Mouse (Mus musculus) cerebellum, adult 9-11 months (tissue): Measurements from ENCODE around the gene Gm20388.

Source experiments
- DNase-seq: peaks from one replicate; pipeline ENCODE4 v3.0.0; 2022

The Gm20388 gene

DNA sequence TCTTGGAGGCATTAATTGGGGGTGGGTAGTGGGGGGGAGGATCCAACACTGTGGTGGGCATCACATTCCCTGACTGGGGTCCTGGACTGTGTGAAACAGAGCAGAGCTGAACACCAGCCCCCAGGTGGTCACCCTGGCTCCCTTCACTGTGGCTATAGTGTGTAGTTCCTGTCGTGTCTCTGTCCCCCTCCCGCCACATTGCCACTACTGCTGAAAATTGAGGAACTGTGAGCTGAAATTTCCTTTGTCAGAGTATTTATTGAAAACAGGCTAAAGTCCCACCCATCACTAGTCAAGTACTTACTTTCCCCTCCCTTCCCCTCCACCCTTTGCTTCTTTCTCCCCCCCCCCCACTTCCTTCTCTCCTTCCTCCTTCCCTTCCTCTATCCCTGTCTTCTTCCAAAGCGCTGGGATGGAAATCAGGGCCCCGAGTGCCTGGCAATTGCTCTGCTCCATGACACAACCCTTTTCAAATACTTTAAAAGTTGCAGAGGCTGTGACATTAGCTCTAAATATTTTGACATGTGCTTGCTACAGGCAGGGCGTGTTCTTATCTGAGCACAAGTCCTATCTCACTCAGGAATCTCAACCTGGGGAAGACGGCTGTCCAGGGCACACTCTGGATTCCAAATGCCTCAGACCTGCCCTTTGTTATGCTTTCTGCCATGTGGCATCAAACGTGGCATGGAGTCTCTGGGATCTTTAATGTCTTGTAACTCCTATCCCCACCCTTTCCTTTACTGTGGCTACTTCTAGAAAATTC lies 1200.7 kb downstream of the Gm20388 start:
- DNase-seq: no peak

DNA sequence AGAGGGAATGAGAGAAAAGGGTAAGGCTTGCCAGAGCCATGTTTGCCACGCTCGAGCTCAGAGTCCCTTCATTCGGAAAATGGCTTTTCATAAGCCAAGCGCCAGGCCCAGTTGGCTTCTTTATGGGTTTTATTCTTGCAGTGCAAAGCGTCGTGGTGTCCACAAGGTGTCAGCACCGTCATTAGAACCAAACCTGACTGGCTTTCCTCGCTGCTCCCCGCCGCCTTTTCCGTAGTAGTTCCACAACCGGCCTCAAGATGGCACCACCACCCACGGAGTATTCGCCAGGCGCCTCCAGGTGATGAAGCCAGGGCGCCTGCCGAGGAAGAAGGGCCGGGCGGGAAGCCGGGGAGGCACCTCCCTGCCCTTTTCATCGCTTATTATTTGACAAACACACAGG lies 1202.6 kb downstream of the Gm20388 start:
- DNase-seq: peak; percentile 93

DNA sequence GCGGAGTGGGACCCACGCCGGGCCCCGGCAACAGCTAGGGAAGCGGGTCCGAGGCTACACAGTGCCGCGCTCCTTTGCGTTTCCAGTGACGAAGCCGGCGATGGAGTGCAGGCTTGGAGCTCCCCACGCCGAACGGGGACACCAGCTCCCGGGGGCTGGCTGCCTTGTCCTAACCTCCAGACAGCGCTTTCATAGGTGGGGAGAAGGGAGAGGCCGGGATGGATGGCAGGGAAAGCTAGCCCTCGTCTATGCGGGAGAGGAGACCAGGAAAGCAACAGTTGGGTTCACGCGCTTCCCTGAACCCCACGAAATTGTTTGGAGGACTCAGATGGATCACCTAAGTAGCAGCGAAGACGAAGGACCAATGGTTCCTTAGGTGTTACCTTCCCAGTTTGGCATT lies 1204.5 kb downstream of the Gm20388 start:
- DNase-seq: no peak

DNA sequence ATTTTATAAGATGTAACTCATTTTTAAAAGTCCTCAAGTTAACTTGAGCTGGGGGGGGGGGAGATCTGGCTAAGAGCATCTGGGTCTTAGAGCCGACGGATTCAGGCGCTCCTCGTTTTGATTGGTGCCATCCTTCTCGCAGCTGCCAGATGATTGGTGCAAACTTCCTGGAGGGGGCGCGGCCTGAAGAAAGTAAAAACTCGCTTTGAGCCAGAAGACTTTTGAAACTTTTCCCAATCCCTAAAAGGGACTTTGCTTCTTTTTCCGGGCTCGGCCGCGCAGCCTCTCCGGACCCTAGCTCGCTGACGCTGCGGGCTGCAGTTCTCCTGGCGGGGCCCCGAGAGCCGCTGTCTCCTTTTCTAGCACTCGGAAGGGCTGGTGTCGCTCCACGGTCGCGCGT lies 1205.3 kb downstream of the Gm20388 start, which contains the start of gene Foxc2:
Gene Foxc2 (plus strand): TSS at position 224 of the 400 bp plus-strand sequence.
- no peak for DNase-seq

DNA sequence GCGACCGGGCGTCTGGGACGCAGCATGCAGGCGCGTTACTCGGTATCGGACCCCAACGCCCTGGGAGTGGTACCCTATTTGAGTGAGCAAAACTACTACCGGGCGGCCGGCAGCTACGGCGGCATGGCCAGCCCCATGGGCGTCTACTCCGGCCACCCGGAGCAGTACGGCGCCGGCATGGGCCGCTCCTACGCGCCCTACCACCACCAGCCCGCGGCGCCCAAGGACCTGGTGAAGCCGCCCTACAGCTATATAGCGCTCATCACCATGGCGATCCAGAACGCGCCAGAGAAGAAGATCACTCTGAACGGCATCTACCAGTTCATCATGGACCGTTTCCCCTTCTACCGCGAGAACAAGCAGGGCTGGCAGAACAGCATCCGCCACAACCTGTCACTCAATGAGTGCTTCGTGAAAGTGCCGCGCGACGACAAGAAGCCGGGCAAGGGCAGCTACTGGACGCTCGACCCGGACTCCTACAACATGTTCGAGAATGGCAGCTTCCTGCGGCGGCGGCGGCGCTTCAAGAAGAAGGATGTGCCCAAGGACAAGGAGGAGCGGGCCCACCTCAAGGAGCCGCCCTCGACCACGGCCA lies 1206.0 kb downstream of the Gm20388 start:
- no peak for DNase-seq

DNA sequence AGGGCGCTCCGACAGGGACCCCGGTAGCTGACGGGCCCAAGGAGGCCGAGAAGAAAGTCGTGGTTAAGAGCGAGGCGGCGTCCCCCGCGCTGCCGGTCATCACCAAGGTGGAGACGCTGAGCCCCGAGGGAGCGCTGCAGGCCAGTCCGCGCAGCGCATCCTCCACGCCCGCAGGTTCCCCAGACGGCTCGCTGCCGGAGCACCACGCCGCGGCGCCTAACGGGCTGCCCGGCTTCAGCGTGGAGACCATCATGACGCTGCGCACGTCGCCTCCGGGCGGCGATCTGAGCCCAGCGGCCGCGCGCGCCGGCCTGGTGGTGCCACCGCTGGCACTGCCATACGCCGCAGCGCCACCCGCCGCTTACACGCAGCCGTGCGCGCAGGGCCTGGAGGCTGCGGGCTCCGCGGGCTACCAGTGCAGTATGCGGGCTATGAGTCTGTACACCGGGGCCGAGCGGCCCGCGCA lies 1206.6 kb downstream of the Gm20388 start:
- no peak for DNase-seq

DNA sequence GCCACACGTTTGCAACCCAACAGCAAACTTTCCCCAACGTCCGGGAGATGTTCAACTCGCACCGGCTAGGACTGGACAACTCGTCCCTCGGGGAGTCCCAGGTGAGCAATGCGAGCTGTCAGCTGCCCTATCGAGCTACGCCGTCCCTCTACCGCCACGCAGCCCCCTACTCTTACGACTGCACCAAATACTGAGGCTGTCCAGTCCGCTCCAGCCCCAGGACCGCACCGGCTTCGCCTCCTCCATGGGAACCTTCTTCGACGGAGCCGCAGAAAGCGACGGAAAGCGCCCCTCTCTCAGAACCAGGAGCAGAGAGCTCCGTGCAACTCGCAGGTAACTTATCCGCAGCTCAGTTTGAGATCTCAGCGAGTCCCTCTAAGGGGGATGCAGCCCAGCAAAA lies 1207.3 kb downstream of the Gm20388 start:
- DNase-seq: no peak

DNA sequence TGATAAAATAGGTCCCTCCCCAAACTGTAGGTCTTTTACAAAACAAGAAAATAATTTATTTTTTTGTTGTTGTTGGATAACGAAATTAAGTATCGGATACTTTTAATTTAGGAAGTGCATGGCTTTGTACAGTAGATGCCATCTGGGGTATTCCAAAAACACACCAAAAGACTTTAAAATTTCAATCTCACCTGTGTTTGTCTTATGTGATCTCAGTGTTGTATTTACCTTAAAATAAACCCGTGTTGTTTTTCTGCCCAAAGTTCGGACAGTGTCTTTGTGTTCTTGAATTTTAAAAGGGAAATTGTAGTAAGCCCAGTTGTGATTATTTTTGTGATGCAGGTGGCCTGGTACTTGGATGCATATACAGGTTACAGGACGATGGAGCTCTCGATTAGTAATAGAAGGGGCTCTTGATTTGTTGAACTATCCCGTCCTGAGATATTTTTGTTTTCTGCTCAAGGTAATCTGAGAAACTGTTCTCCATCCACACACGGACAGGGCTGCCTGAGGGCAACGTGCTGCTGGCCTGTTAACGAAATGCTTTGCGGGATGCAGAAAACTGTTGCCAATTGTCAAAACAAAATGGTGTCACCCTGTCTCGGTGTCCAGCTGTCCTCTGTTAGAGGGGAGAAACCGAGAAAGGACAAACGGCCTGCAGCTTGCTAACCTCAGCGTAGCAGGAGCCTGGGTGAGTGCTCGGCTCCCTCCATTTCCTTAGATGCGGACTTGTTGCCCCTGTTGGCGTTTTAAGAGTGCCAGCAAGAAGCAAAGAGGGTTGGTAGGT lies 1208.2 kb downstream of the Gm20388 start:
- no peak for DNase-seq

DNA sequence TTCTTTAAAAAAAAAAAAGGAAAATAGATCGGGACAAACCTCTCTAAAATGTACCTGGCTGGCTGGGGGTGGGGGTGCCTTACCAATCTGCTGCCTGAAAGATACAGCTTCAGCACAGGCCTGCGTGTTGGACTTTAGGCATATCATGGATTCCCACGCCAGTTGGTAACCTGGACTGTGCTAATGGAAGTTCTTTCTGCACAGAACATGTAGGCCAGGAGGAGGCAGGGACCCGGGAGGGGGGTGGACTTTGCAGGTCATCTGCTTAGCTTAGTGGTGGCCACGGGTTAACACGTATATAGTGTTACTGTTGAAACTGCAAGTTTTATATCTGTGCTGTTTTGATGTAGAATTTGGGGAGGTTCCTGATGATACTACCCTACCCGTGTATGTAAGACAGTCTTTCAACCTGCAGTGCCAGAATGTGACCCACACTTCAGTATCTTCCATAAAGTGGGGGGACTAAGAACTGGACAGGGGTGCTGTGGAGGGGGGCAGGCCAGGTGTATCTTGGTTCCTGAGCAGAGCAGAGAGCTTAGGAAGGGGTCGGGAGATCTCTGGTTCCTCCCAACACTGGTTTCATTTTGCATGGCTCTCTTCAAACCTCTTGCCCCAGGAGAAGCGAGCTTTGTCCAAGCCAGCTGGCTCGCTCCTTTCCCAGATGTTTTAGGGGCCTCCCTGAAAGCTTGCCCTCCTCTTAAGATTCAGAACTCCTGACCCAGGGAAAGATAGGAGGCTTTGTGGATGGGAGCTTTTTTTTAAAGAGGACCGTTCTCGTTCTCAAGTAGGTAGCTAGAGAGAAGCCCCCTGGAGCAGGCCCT lies 1209.2 kb downstream of the Gm20388 start:
- DNase-seq: no peak

DNA sequence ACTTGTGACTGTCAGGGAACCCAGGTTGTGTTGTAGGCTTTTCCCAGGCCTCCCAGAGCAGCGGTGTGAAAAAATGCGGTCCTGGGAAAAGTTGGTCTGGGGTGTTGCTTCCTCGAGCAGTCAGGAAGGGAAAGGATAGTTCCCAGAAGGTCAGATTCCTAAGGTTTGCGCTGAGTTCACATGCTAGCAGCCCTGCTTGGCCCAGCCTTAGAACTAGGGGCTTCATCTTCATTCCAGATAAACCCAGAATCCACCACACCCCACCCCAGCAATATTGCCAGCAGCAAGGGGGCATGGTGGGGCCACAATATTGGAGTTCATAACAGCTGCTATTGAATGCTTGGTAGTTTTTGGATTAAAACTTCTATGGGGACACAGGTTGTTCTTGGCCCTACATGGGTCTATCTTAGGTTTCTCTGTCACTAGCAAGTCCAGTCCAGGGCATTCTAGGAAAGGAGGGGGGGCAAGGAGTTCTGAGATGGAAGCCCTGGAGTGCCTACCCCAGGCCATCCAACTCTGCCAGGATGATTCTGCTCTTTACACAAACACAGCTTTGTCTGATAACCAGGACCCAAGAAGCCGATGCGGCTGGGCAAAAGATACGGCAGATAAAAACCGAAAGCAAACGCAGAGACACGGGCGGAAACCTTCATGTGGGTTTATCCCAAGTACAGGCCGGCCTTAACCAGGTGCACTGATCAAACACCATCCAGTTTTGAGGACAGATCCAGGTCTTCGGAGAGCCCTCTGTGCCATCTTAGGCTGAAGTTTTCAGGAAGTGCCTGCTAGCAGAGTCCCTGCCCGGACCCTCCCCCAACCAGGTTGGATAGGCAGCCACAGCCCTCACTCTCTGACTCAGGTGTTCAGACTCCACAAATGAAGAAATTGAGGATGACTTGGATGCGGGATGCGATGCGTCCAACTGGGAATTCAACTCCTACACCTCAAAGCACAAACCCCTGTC lies 1210.1 kb downstream of the Gm20388 start:
- DNase-seq: no peak

DNA sequence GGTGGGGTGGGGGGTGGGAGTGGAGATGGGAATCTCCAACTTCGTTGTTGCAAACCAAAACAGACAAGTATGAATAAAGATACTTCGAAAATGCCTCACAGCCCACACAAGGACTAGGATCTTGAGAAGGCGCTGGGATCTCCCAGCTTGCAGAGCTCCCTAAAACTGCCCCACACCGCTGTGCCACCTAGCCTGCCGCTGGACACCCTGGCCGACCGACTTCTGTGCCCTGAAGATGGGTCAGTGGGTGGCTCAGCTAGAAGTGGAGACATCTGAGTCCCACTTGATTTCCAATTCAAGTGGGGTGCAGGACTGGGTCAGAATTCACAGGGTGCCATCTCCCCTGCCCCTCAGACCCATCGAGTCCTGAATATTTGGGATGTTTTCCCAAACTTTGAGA lies 1211.1 kb downstream of the Gm20388 start:
- no peak for DNase-seq

DNA sequence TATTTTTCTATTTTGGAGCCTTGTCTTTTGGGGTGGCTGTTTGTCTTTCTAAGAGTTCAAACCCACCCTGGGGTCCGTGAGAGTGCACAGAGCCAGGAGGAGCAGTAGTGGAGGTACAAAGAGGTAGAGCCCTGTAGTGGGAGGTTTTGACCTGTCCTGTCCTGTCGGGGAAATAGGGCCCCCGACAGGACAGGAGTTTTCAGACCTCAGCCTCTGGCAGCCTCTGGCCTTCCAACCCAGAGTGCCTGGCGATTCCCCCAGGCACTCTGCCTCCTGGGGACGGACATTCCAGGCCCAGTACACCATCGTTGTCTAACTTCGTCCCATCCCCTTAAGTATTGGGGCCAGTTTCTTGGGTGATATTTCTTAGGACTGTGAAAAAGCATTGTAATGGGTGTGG lies 1211.7 kb downstream of the Gm20388 start:
- DNase-seq: no peak

DNA sequence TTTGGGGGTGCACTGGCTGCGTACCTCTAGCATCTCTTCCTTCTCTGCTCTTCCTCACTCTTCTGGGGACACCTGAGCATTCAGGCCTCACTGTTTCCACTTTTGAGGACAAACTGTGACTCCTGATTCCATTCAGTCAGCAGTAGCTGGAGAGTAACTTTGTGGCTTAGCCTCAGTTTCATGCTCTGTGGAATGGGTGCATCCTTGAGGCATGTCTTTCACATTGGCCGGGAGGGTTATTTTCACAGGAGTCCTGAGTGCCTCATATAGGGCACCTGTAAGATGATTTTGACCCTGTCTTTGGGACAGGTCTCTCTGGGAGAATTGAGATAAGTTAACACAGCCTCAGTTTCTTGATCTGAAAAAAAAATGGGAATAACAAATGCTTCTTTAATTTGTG lies 1212.5 kb downstream of the Gm20388 start:
- DNase-seq: no peak

DNA sequence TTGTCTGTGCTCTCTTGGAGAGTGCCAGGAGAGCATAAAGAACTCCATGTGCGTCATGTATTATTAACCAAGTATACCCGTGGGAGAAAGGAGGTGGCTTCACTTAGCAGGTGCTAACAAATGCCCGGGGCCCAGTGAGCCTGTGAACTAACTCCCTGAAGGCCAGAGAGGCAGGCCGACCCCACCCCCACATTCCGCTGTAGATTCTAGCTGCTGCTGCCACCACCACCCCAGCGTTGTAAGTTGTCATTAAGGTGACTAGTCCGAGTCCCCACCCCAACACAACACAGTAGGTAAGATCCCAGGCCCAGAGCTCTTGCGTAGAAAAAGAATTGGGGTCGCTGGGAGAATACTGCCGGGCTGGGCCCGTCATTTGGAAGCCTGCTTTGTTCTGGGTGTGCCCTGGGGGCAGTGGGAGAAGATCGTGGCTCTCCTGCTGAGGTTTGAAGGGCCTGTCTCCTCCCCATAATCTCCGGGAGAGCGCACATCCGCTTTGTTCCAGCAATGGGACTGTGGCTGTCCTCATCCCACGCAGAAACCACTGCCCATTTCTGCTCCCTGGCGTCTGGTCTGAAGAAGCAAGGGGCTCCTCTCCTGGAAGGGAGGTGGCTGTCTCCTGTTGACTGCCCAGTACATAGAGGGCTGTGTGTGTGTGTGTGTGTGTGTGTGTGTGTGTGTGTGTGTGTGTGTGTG lies 1214.1 kb downstream of the Gm20388 start:
- DNase-seq: no peak

DNA sequence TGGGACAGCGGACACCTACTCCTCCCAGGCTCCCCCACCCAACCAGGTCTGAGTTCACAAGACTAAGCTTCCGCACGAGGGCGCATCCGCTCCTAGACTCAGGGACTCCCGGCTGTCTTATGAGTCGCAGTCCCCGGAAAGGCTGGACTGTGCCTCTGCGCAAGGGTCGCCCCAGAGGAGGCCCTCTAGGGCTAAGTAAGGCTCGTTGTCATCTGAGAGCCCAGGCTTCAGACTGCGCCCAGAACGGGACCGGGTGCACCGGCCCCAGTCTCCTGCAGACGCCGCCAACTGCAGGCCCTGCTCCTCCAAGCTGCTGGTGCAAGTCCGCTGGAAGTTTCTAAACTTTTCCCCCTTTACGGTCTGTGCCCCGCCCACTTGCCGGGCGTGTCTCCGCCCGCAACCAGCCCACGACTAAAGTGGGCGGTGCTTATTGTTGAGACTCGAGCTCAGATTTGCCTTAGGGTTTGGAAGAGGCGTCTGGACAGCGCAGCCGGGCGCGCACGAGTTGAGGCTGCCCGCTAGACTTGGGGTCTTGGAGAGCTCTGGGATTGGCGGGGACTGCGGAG lies 1214.8 kb downstream of the Gm20388 start:
- no peak for DNase-seq

DNA sequence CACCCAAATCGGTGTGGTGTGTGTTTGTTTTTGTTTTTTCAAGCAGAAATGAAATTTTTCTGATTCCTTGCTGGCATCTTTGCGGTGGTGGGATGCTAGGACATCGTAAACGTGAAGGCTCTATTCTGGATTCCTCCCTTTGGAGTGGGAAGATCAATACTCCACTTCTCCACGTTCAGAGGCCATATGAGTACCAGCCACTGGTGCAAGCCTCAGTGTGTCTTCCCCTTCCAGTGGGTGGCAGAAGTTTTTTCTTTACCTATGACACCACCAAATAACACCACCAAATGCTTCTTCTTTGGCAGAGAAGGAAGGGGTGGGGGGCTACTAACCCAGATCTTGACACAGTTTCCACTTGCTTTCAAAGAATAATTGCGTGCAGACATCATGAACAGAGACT lies 1215.5 kb downstream of the Gm20388 start:
- DNase-seq: no peak

DNA sequence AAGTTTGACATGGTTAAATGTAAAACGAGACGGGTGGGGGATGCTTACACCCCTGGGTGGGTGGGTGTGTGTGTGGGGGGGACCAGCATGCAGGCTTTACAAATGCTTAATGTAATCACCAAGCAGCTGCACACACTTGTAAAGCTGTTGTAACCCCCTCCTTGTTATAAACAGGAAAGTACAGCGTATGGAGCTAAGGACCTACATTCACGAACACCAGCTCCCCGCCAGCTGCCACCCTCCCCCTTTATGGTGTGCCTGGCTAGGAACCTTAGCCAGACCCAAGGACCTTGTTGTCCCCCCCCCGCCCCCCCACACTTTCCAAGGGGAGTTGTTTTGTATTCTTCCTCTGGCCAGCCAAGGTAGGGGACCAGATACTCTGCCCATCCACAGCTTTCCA lies 1216.1 kb downstream of the Gm20388 start:
- no peak for DNase-seq

DNA sequence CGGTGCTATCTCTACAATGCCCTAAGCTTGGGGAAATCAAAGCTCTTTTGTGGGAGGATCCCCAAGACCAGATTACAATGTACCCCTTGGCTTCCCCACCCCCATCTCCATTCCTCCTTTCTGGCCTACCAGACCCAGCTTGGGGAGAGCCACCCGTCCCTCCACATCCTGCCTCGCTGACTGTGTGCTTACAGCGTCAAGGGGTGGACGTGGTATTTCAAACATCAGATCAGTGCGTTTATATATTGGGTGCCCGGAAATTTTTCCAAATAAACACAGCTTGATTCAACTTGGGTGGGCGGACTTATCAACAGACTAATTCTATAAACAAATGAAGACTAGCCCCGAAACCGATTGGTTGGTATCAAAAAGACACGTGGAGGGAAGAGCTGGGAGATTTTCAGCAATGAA lies 1216.7 kb downstream of the Gm20388 start:
- no peak for DNase-seq

DNA sequence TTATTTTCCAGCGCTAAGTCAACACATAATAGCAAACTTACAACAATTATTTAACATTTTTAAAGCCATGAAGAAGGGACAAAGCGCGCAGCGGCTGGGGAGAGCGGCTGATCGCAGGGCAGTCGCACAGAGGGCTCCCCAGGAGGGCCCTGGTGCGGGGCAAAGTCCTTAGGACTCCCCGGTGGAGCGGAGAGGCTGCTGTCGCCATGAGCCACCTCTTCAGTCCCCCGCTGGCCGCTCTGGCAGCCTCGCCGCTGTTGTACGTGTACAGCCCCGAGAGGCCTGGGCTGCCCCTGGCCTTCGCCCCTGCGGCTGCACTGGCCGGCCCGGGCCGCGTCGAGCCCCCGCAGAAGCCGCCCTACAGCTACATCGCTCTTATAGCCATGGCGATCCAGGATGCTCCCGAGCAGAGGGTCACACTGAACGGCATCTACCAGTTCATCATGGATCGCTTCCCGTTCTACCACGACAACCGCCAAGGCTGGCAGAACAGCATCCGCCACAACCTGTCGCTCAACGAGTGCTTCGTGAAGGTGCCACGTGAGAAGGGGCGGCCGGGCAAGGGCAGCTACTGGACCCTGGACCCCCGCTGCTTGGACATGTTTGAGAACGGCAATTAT lies 1217.2 kb downstream of the Gm20388 start, which contains the start of gene Foxl1:
Gene Foxl1 (plus strand): TSS at position 185 of the 620 bp plus-strand sequence.
- DNase-seq: no peak
